Mouse (Mus musculus) heart, embryonic 10.5 days (tissue): Measurements from ENCODE around the gene Foxo6. TPM values are rescaled to one million over a fixed set of nuclear protein-coding genes. Genes with fewer than 3 reads are reported as not detected.

Source experiments
- DNase-seq: peaks from one replicate; pipeline ENCODE4 v3.0.0-alpha.2; 2017; ENCODE audit warnings: low spot score
- H3K27ac ChIP-seq: fragments of 300-500 bp; sonication (generic); 2 replicates; pipeline ENCODE4 v1.5.1; 2016; ENCODE audit warnings: mild to moderate bottlenecking
- H3K27me3 ChIP-seq: fragments of 300-500 bp; sonication (generic); 2 replicates; pipeline ENCODE4 v1.6.1; 2016; ENCODE audit warnings: mild to moderate bottlenecking; ENCODE audit not compliant: poor library complexity, insufficient read depth, severe bottlenecking
- H3K36me3 ChIP-seq: fragments of 300-500 bp; sonication (generic); 2 replicates; pipeline ENCODE4 v1.6.1; 2016; ENCODE audit warnings: mild to moderate bottlenecking, moderate library complexity
- H3K4me1 ChIP-seq: fragments of 300-500 bp; sonication (generic); 2 replicates; pipeline ENCODE4 v1.6.1; 2016; ENCODE audit warnings: mild to moderate bottlenecking
- H3K4me3 ChIP-seq: fragments of 300-500 bp; sonication (generic); 2 replicates; pipeline ENCODE4 v1.5.1; 2016; ENCODE audit warnings: mild to moderate bottlenecking, moderate library complexity
- H3K9me3 ChIP-seq: fragments of 300-500 bp; sonication (generic); 2 replicates; pipeline ENCODE4 v1.6.1; 2016; ENCODE audit warnings: mild to moderate bottlenecking, moderate library complexity
- WGBS: fragments of 180-500 bp; shearing (Covaris S2); methylation state at CpG from one replicate; pipeline ENCODE4 v1.1.7; 2016; 5-methylcytosine and 5-hydroxymethylcytosine counted together
- polyA plus RNA-seq: library from polyadenylated mRNA; unstranded; fragments of >200 nt; fragmentation: Nextera tagmentation; extraction: Ambion mirVana; gene quantifications from 2 replicates; pipeline ENCODE4 v1.2.1, GENCODE M21; 2016

The Foxo6 gene
- polyA plus RNA-seq, 1 experiment from 2014 or later: 0.20 TPM

DNA sequence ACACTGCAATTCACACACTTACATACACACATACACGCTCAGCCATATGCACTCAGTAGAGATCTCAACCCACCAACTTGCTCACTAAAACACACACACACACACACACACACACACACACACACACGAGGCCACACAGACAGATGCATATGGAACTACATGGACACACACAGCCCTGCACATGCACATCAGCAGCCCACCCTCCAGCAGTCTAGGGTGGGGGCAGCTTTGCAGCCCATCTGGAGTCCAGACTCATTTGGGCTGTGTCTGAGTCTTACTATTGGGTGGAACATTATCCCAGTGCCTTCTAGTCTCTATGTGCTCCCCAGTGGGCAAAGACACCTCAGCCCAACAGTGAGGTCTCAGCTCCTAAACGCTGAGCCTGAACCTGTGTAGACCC, 23.0 kb downstream of the Foxo6 start:
- no peak for DNase-seq
- Histone ChIP-seq H3K27me3 (peaks cover 100% of the 10 kb centered on the region), H3K4me1 (peaks cover 38% of the 10 kb centered on the region), H3K27ac (no peak overlapping the region), H3K36me3 (no peaks in the 10 kb centered on the region), H3K9me3 (no peaks in the 10 kb centered on the region), H3K4me3 (no peak overlapping the region)
- WGBS: 65% methylated on average over 3 of the region's 3 CpGs

DNA sequence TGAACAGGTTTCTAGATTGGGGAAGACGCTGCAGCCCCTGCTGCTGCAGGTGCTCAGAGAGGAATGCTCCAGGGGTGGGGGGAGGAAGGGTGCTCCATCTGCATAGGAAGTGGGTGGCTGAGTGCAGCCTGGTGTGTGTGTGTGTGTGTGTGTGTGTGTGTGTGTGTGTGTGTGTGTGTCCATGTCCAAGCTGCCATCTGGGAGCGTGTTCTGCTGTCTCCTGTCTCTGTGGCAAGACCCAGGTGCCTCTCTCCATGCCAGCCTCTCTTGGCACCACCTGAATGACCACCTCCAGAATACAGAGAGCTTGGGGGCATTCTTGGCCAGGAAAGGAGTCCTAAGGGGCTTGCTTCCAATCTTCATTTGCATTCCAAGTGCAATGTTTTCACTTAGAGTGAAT, 24.4 kb downstream of the Foxo6 start:
- DNase-seq: no peak
- 42% methylated on average over 2 of the region's 2 CpGs for WGBS
- Histone ChIP-seq H3K36me3 (no peaks in the 10 kb centered on the region), H3K9me3 (no peaks in the 10 kb centered on the region), H3K4me1 (peaks cover 26% of the 10 kb centered on the region), H3K4me3 (no peak overlapping the region), H3K27me3 (peaks cover 100% of the 10 kb centered on the region), H3K27ac (no peak overlapping the region)

GRCm38 (mm10) chr4:120262206-120262605, 24.9 kb downstream of the Foxo6 start:
- H3K27ac ChIP-seq: no peak overlapping the region
- H3K9me3 ChIP-seq: no peaks in the 10 kb centered on the region
- no peaks in the 10 kb centered on the region for H3K36me3 ChIP-seq
- WGBS: 30% methylated on average over 10 of the region's 10 CpGs
- peaks cover 100% of the 10 kb centered on the region for H3K27me3 ChIP-seq
- peaks cover 21% of the 10 kb centered on the region for H3K4me1 ChIP-seq
- H3K4me3 ChIP-seq: no peak overlapping the region
- no peak for DNase-seq

GRCm38 (mm10) chr4:120259356-120260181, 27.6 kb downstream of the Foxo6 start:
- Histone ChIP-seq H3K36me3 (no peaks in the 10 kb centered on the region), H3K9me3 (no peaks in the 10 kb centered on the region), H3K4me1 (peaks cover 29% of the 10 kb centered on the region), H3K27me3 (peaks cover 97% of the 10 kb centered on the region), H3K4me3 (no peak overlapping the region), H3K27ac (no peak overlapping the region)
- no peak for DNase-seq
- WGBS: 44% methylated on average over 21 of the region's 21 CpGs

DNA sequence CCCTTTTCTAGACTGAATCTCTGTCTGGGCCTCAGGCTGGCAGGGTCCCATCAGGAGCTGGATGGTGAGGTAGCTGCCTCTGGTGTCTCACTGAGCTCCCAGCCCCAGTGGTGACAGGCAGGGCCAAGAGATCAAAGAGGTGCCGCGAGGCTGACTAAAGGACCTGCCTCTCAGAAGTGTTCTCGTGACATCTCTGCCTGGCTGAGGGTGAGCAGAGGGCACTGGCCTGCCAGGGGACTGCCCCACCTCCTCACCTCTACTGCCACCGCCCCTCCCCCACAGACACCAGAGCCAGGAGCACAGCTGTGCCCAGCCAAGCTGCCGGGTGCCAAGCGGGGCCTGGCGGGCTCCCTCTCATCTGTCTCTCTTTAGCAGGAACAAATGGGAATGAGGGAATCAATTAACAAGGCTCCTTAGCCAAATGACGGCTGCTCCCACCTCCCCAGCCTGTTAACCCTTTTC, 38.3 kb downstream of the Foxo6 start:
- Histone ChIP-seq H3K27me3 (peaks cover 17% of the 10 kb centered on the region), H3K4me1 (peaks cover 56% of the 10 kb centered on the region), H3K4me3 (0 out of 2 replicates have a peak overlapping the region, but pooled peaks have one; percentile 5), H3K9me3 (no peaks in the 10 kb centered on the region), H3K36me3 (no peaks in the 10 kb centered on the region), H3K27ac (peak overlapping the region; percentile 77)
- 4% methylated on average over 8 of the region's 8 CpGs for WGBS
- peak; percentile 95 for DNase-seq

DNA sequence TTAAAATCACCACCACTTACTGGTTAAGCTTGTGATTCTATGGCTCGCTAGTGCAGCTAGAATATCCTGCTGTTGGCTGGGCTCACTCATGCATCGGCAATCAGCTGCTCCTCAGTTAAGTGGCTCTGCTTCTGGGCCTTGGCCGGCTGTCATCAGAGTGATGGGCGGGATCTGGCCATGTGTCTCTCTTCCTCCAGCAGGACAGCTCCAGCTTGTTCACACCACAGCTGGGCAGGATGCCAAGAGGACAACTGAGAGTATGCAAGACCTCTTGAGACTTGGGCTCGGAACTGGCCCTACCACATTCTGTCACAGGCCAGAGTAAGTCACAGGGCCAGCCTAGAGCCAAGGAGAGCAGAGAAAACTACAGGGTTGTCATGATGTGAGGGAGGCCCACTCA, 39.7 kb downstream of the Foxo6 start:
- peaks cover 23% of the 10 kb centered on the region for H3K27me3 ChIP-seq
- no peaks in the 10 kb centered on the region for H3K36me3 ChIP-seq
- H3K4me3 ChIP-seq: no peak overlapping the region
- H3K4me1 ChIP-seq: peaks cover 50% of the 10 kb centered on the region
- H3K27ac ChIP-seq: peak overlapping the region; percentile 59
- no peaks in the 10 kb centered on the region for H3K9me3 ChIP-seq
- peak; percentile 95 for DNase-seq
- WGBS: 12% methylated on average over 5 of the region's 5 CpGs

GRCm38 (mm10) chr4:120246086-120246485, 41.1 kb downstream of the Foxo6 start:
- 85% methylated on average over 6 of the region's 6 CpGs for WGBS
- H3K27me3 ChIP-seq: peaks cover 36% of the 10 kb centered on the region
- peaks cover 38% of the 10 kb centered on the region for H3K4me1 ChIP-seq
- DNase-seq: no peak
- H3K27ac ChIP-seq: no peak overlapping the region
- H3K4me3 ChIP-seq: no peak overlapping the region
- H3K9me3 ChIP-seq: no peaks in the 10 kb centered on the region
- no peaks in the 10 kb centered on the region for H3K36me3 ChIP-seq

- peaks cover 64% of the 10 kb centered on the region for H3K27me3 ChIP-seq
- H3K4me1 ChIP-seq: peaks cover 19% of the 10 kb centered on the region
- no peaks in the 10 kb centered on the region for H3K9me3 ChIP-seq
- no peak for DNase-seq
- H3K4me3 ChIP-seq: peak overlapping the region; percentile 24; the same call in 1 of the 2 replicates
- peak overlapping the region; percentile 29; the same call in 1 of the 2 replicates for H3K27ac ChIP-seq
- 7% methylated on average over 10 of the region's 10 CpGs for WGBS
- no peaks in the 10 kb centered on the region for H3K36me3 ChIP-seq
Observed at GRCm38 (mm10) chr4:120242783-120243262, 44.3 kb downstream of the Foxo6 start.

- WGBS: 82% methylated on average over 3 of the region's 3 CpGs
- Histone ChIP-seq H3K4me1 (peaks cover 8% of the 10 kb centered on the region), H3K27ac (no peak overlapping the region), H3K4me3 (no peak overlapping the region), H3K36me3 (no peaks in the 10 kb centered on the region), H3K9me3 (no peaks in the 10 kb centered on the region), H3K27me3 (peaks cover 81% of the 10 kb centered on the region)
- no peak for DNase-seq
Observed at GRCm38 (mm10) chr4:120241106-120241505, 46.0 kb downstream of the Foxo6 start.

DNA sequence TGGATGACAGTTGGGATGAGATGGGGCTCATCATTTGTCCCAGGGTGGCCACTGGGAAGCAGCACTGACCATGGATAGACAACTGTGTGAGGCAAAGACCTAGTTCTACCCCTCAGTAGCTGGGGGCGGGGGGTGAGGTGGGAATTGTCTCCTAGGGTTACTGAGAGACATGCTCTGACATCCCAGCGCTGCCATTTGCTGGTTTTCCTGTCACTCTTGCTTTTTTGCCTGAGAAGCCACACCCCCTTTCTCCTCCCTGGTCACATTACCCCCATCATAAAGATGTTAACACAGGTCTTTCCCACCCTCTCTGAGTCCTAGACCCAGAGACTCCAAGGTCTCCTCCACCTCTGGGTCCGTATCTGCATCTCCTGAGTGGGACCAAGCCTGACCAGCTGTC, 47.7 kb downstream of the Foxo6 start:
- peaks cover 8% of the 10 kb centered on the region for H3K4me1 ChIP-seq
- H3K36me3 ChIP-seq: no peaks in the 10 kb centered on the region
- 64% methylated on average over 3 of the region's 3 CpGs for WGBS
- no peaks in the 10 kb centered on the region for H3K9me3 ChIP-seq
- peaks cover 76% of the 10 kb centered on the region for H3K27me3 ChIP-seq
- no peak overlapping the region for H3K27ac ChIP-seq
- H3K4me3 ChIP-seq: no peak overlapping the region
- no peak for DNase-seq

- 55% methylated on average over 2 of the region's 2 CpGs for WGBS
- H3K36me3 ChIP-seq: no peaks in the 10 kb centered on the region
Observed at GRCm38 (mm10) chr4:120233243-120233642, 53.9 kb downstream of the Foxo6 start.

GRCm38 (mm10) chr4:120232541-120232940, 54.6 kb downstream of the Foxo6 start:
- no peaks in the 10 kb centered on the region for H3K9me3 ChIP-seq
- no peak for DNase-seq
- H3K27ac ChIP-seq: no peak overlapping the region
- no peak overlapping the region for H3K4me3 ChIP-seq
- H3K4me1 ChIP-seq: no peaks in the 10 kb centered on the region
- peaks cover 62% of the 10 kb centered on the region for H3K27me3 ChIP-seq
- 78% methylated on average over 2 of the region's 2 CpGs for WGBS
- no peaks in the 10 kb centered on the region for H3K36me3 ChIP-seq

More at GRCm38 (mm10) chr4:120233243-120233642, 53.9 kb downstream of the Foxo6 start:
- no peak overlapping the region for H3K4me3 ChIP-seq
- H3K27ac ChIP-seq: no peak overlapping the region
- H3K27me3 ChIP-seq: peaks cover 63% of the 10 kb centered on the region
- no peak for DNase-seq
- H3K4me1 ChIP-seq: no peaks in the 10 kb centered on the region
- no peaks in the 10 kb centered on the region for H3K9me3 ChIP-seq

DNA sequence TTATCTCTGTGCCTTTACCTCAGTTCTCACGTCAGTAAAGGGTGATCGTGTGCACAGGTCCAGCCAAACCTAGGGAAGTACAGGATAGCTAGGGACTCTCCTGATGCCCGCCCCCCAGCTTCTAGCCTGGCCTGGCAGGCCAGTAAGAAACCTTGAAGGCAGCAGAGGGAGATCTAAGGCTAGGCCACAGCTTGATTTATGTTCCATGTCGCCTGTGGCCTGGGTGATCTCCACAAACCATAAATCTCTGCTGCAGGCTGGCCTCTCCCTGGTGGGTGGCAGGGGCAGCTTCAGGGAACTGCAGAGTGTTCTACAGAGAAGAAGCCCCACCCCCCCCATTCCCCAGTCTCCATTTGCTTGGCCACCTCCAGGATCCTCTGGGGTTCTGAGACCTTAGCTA, 55.2 kb downstream of the Foxo6 start:
- Histone ChIP-seq H3K4me3 (no peak overlapping the region), H3K9me3 (no peaks in the 10 kb centered on the region), H3K4me1 (no peaks in the 10 kb centered on the region), H3K27me3 (peaks cover 57% of the 10 kb centered on the region), H3K27ac (no peak overlapping the region), H3K36me3 (no peaks in the 10 kb centered on the region)
- 61% methylated on average over 4 of the region's 4 CpGs for WGBS
- no peak for DNase-seq
